In genomic region chr8:13492198-13492995, GRCm38 (mm10) we compare ENCODE assay signal across 10 mouse cellular contexts. TPM values are rescaled to one million over a fixed set of nuclear protein-coding genes. Genes with fewer than 3 reads are reported as not detected.
DNase-seq lines count a peak whose midpoint lies in the region.
"Had no signal": no experiment of that assay in that cellular context is flagged by ENCODE, and none has a peak within 500 bp of the region (broad histone marks: within the 10 kb centered on the region; RNA-seq: fewer than 3 reads in every experiment).

No protein-coding gene starts in this region.

- DNase-seq in embryo, embryonic 10.5 days (ENCODE audit: low spot score): peak; percentile 14
- DNase-seq in embryo, embryonic 10 days (ENCODE audit: low spot score): no peak
- DNase-seq in heart, postnatal 10 days: peak; percentile 83
- DNase-seq in lung, adult 18-20 months: peak; percentile 78 to 85
- DNase-seq in urinary bladder, adult 2 months (ENCODE audit: low spot score): peak; percentile 56
- no peak for DNase-seq in Muller cell, postnatal 12 days (ENCODE audit: inconsistent ontology term)
- no peak for DNase-seq in spleen, postnatal 36 days (ENCODE audit: low spot score in 2 of 2)

- H3K4me1 ChIP-seq in brown adipose tissue, adult 24 weeks (ENCODE audit: control insufficient read depth, insufficient read depth, insufficient read length, low read length): peaks cover 29% of the 10 kb centered on the region

- H3K27ac ChIP-seq in brown adipose tissue, adult 24 weeks (replicated peaks; ENCODE audit: low read depth, low read length): 0 out of 2 replicates have a peak overlapping the region, but pooled peaks have one; percentile 12
- H3K27ac ChIP-seq: midbrain, embryonic 12.5 days had no signal

- intact Hi-C loops in heart, postnatal 10 days (cut with DNase I): loop anchor here (2.0 to 5.0 kb wide), 2 partner anchors 36 to 55 kb away; no protein-coding TSS in a partner anchor

- H3K4me3 ChIP-seq in brown adipose tissue, adult 24 weeks (ENCODE audit: insufficient read depth, low read depth, low read length): peak overlapping the region; percentile 76
- H3K4me3 ChIP-seq: midbrain, embryonic 12.5 days had no signal

RNA-seq across cellular contexts. Expression of gene Gas6, which starts 1.9 kb away (rescaled TPM):
- 29.5 and 31.0 TPM in 2 replicates for polyA plus RNA-seq in brown adipose tissue, adult 24 weeks (2012; ENCODE audit: insufficient read depth, insufficient read length, missing spikeins)
- total RNA-seq in heart, postnatal 10 days (2021): 100 to 1,000 TPM; 135 to 143 TPM
- polyA plus RNA-seq in urinary bladder, adult 2 months (2012; rRNA removed): 265 and 305 TPM in 2 replicates

RNA-seq across cellular contexts. Expression of gene Tmem255b, which starts 57.4 kb away (rescaled TPM):
- 1.4 and 1.7 TPM in 2 replicates for polyA plus RNA-seq in brown adipose tissue, adult 24 weeks (2012; ENCODE audit: insufficient read depth, insufficient read length, missing spikeins)
- 10 to 100 TPM; 13.5 to 18.8 TPM for total RNA-seq in heart, postnatal 10 days (2021)
- polyA plus RNA-seq in urinary bladder, adult 2 months (2012; rRNA removed): 4.7 and 4.8 TPM in 2 replicates
- polyA plus RNA-seq: C2C12; midbrain, embryonic 12.5 days had no signal

Comparison
In these comparisons a context has a peak if more than half of its experiments do, and no peak if none do; other contexts are left out.
1. DNase-seq: peak in embryo, embryonic 10.5 days (single experiment), heart, postnatal 10 days (2 of 2), lung, adult 18-20 months (2 of 2) and urinary bladder, adult 2 months (single experiment); none in embryo, embryonic 10 days (single experiment), Muller cell, postnatal 12 days (single experiment) and spleen, postnatal 36 days (0 of 2).